Mouse (Mus musculus): Measurements from ENCODE around the gene Col1a1.

- TF ChIP-seq POLR2A (IDR thresholded peaks at IDR 0.05; ENCODE audit: borderline replicate concordance, extremely low read depth, low read depth, low read length) (no peak), CTCF (IDR thresholded peaks at IDR 0.05; ENCODE audit: insufficient read depth, low read length) (no peak)
Measured at GRCm38 (mm10) chr11:94915675-94916403, 20.2 kb upstream of the Col1a1 start.
